Mouse (Mus musculus): Measurements from ENCODE around the gene Rapgef4.

DNA sequence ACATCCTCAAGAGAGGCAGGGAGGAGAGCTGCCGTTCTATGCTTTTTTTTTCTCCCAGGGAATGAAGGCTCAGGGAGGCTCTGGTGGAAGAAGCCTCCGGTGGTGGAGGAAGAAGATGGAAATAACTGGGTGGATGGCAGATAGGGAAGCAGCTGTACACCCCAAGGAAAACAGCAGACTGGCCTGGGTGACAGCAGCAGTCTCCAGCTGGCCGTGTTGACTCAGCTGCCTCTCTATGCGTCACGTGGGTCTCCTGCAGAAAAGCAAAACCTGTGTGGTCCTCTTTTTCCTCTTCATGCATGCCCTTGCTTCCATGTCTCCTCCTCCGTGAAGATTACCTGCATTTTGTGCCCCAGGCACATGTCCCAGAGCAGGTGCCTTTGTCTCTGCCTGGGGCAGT lies 7.5 kb downstream of the Rapgef4 start:
- TF ChIP-seq CTCF (IDR thresholded peaks at IDR 0.05; ENCODE audit: extremely low read depth, insufficient read depth, insufficient read length, insufficient replicate concordance): no peak
- no peak for TF ChIP-seq POLR2A (IDR thresholded peaks at IDR 0.05; ENCODE audit: low read depth, low read length)

Measured in spleen, adult 2 months (tissue).